Mouse (Mus musculus) kidney, embryonic 15.5 days (tissue): ENCODE measurements around the gene Rgs6. TPM values are rescaled to one million over a fixed set of nuclear protein-coding genes. Genes with fewer than 3 reads are reported as not detected.

Experiments used
- ATAC-seq: fragments of 200-750 bp; cut with Nextera tagmentation; replicated peaks from 2 replicates; pipeline ENCODE4 v1.8.0; 2017; ENCODE audit warnings: moderate TSS enrichment; ENCODE audit not compliant: low FRiP score
- H3K27ac ChIP-seq: fragments of 300-500 bp; sonication (generic); 2 replicates; pipeline ENCODE4 v1.5.1; 2015; ENCODE audit warnings: mild to moderate bottlenecking, inconsistent platforms
- H3K27me3 ChIP-seq: fragments of 300-500 bp; sonication (generic); 2 replicates; pipeline ENCODE4 v1.6.1; 2015; ENCODE audit warnings: inconsistent platforms
- H3K36me3 ChIP-seq: fragments of 300-500 bp; sonication (generic); 2 replicates; pipeline ENCODE4 v1.6.1; 2015; ENCODE audit warnings: inconsistent platforms
- H3K4me1 ChIP-seq: fragments of 300-500 bp; sonication (generic); 2 replicates; pipeline ENCODE4 v1.6.1; 2015; ENCODE audit warnings: inconsistent platforms
- H3K4me2 ChIP-seq: fragments of 300-500 bp; sonication (generic); 2 replicates; pipeline ENCODE4 v1.6.1; 2015; ENCODE audit warnings: moderate library complexity, mild to moderate bottlenecking, inconsistent platforms
- H3K4me3 ChIP-seq: fragments of 300-500 bp; sonication (generic); replicated peaks from 2 replicates; pipeline ENCODE4 v1.5.1; 2015; ENCODE audit warnings: mild to moderate bottlenecking, inconsistent platforms
- H3K9ac ChIP-seq: fragments of 300-500 bp; sonication (generic); 2 replicates; pipeline ENCODE4 v1.6.1; 2015; ENCODE audit warnings: mild to moderate bottlenecking, inconsistent platforms
- H3K9me3 ChIP-seq: fragments of 300-500 bp; sonication (generic); replicated peaks from 2 replicates; pipeline ENCODE4 v1.6.1; 2016; ENCODE audit warnings: inconsistent platforms
- WGBS: fragments of 180-500 bp; shearing (Covaris S2); methylation state at CpG from one replicate; pipeline ENCODE4 v1.1.7; 2015; ENCODE audit warnings: mixed read lengths; 5-methylcytosine and 5-hydroxymethylcytosine counted together
- polyA plus RNA-seq: library from polyadenylated mRNA; unstranded; fragments of >200 nt; fragmentation: Nextera tagmentation; extraction: Ambion mirVana; gene quantifications from 2 replicates; pipeline ENCODE4 v1.2.1, GENCODE M21; 2015

Rgs6 gene
- polyA plus RNA-seq, 1 experiment from 2014 or later: 1.8 TPM

- Histone ChIP-seq H3K27me3 (no peaks in the 10 kb centered on the region), H3K27ac (no peak overlapping the region), H3K9ac (no peak overlapping the region), H3K36me3 (no peaks in the 10 kb centered on the region), H3K9me3 (no peaks in the 10 kb centered on the region), H3K4me1 (peaks cover 12% of the 10 kb centered on the region; the same call in 1 of the 2 replicates), H3K4me2 (no peak overlapping the region), H3K4me3 (no peak overlapping the region)
- no peak for ATAC-seq
- 53% methylated on average over 3 of the region's 3 CpGs for WGBS
Measured at GRCm38 (mm10) chr12:83110711-83111110, 522.6 kb downstream of the Rgs6 start.

DNA sequence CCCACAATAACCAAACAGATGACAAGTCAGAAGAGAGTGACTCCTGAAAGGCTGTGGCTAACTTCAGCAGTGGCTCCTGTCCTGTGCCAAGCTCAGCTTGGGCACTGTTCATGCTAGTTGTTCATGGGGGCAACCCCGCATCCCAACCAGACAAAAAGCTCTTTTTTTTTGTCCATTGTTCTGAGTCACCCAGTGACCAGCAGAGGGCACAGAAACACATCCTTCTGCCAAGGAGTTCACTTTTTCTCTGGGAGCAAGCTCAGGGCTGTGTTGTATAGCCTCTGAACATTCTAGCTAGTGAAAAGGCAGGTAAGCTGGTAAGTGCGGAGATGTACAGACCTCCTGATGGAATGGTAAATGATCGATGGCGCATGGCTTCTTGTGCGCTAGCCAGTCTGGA is 524.2 kb downstream of the Rgs6 start:
- no peak for ATAC-seq
- H3K9ac ChIP-seq: no peak overlapping the region
- H3K27me3 ChIP-seq: no peaks in the 10 kb centered on the region
- 84% methylated on average over 5 of the region's 5 CpGs for WGBS
- no peak overlapping the region for H3K4me3 ChIP-seq
- H3K9me3 ChIP-seq: no peaks in the 10 kb centered on the region
- H3K36me3 ChIP-seq: no peaks in the 10 kb centered on the region
- no peak overlapping the region for H3K27ac ChIP-seq
- H3K4me1 ChIP-seq: peaks cover 9% of the 10 kb centered on the region; the same call in 1 of the 2 replicates
- H3K4me2 ChIP-seq: no peak overlapping the region

GRCm38 (mm10) chr12:83112901-83113628 is 525.0 kb downstream of the Rgs6 start:
- Histone ChIP-seq H3K4me1 (peaks cover 9% of the 10 kb centered on the region; the same call in 1 of the 2 replicates), H3K4me3 (no peak overlapping the region), H3K4me2 (no peak overlapping the region), H3K9ac (no peak overlapping the region), H3K9me3 (no peaks in the 10 kb centered on the region), H3K36me3 (no peaks in the 10 kb centered on the region), H3K27ac (no peak overlapping the region), H3K27me3 (no peaks in the 10 kb centered on the region)
- ATAC-seq: peak; percentile 21; the same call in 1 of the 2 replicates
- 70% methylated on average over 6 of the region's 6 CpGs for WGBS

- Histone ChIP-seq H3K4me2 (no peak overlapping the region), H3K36me3 (no peaks in the 10 kb centered on the region), H3K9me3 (no peaks in the 10 kb centered on the region), H3K9ac (no peak overlapping the region), H3K27ac (no peak overlapping the region), H3K4me1 (peaks cover 9% of the 10 kb centered on the region; the same call in 1 of the 2 replicates), H3K27me3 (no peaks in the 10 kb centered on the region), H3K4me3 (no peak overlapping the region)
- 42% methylated on average over 3 of the region's 3 CpGs for WGBS
- ATAC-seq: no peak
Measured at GRCm38 (mm10) chr12:83113971-83114370, 525.9 kb downstream of the Rgs6 start.

GRCm38 (mm10) chr12:83114396-83115053 is 526.4 kb downstream of the Rgs6 start:
- Histone ChIP-seq H3K27me3 (no peaks in the 10 kb centered on the region), H3K4me1 (peaks cover 9% of the 10 kb centered on the region; the same call in 1 of the 2 replicates), H3K4me3 (no peak overlapping the region), H3K9me3 (no peaks in the 10 kb centered on the region), H3K9ac (no peak overlapping the region), H3K36me3 (no peaks in the 10 kb centered on the region), H3K4me2 (no peak overlapping the region), H3K27ac (no peak overlapping the region)
- 42% methylated on average over 5 of the region's 5 CpGs for WGBS
- no peak for ATAC-seq

- Histone ChIP-seq H3K9me3 (no peaks in the 10 kb centered on the region), H3K27me3 (no peaks in the 10 kb centered on the region), H3K4me3 (no peak overlapping the region), H3K9ac (no peak overlapping the region), H3K4me1 (peaks cover 26% of the 10 kb centered on the region), H3K27ac (no peak overlapping the region), H3K36me3 (no peaks in the 10 kb centered on the region), H3K4me2 (no peak overlapping the region)
- WGBS: 74% methylated on average over 3 of the region's 3 CpGs
- no peak for ATAC-seq
Measured at GRCm38 (mm10) chr12:83124111-83124510, 536.0 kb downstream of the Rgs6 start.

DNA sequence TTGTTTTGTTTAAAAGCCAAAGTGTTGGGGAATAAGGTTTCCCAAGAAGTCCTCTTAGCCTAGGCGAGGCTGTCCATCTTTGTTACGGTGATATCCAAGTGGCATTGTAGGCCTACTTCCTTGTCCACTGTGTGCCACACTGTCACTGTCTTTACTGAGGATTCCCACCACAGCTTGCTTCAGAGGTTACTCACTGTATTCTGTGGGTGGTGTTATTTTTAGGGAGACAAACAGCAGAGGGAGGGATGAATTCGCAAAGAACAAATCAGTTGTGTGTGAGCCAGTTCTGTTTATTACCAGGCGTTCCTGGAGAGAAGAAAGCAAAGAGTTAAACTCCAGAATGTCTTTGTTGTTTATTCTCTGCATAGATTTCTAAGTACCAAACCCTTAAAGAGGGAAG is 537.2 kb downstream of the Rgs6 start:
- WGBS: 77% methylated on average over 4 of the region's 4 CpGs
- no peak overlapping the region for H3K4me2 ChIP-seq
- ATAC-seq: no peak
- no peaks in the 10 kb centered on the region for H3K36me3 ChIP-seq
- no peaks in the 10 kb centered on the region for H3K9me3 ChIP-seq
- H3K27ac ChIP-seq: no peak overlapping the region
- H3K4me3 ChIP-seq: no peak overlapping the region
- no peak overlapping the region for H3K9ac ChIP-seq
- peaks cover 26% of the 10 kb centered on the region for H3K4me1 ChIP-seq
- no peaks in the 10 kb centered on the region for H3K27me3 ChIP-seq

DNA sequence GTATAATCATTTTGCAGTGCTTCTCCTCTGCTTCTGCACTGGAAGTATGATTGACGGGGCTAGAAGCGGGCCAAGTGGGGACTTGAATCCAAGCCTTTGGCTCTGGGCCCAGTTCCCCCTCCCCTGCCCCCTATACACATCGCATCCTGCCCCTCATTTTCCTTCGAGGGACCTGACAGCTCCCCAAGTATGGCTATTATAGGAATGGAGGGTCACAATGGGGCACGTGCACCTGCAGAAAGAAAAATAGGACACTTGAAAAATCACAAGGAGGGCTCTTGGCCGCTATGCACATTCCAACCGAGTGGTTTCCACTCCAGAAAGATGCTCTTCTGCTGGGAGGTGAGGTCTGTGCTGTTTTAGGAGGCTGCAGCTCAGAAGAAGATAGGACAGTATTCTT is 538.8 kb downstream of the Rgs6 start:
- H3K27me3 ChIP-seq: no peaks in the 10 kb centered on the region
- peaks cover 26% of the 10 kb centered on the region for H3K4me1 ChIP-seq
- H3K9ac ChIP-seq: no peak overlapping the region
- whole genome bisulfite sequencing: 78% methylated on average over 7 of the region's 7 CpGs
- H3K4me2 ChIP-seq: no peak overlapping the region
- H3K9me3 ChIP-seq: no peaks in the 10 kb centered on the region
- no peaks in the 10 kb centered on the region for H3K36me3 ChIP-seq
- H3K4me3 ChIP-seq: no peak overlapping the region
- no peak for ATAC-seq
- no peak overlapping the region for H3K27ac ChIP-seq

GRCm38 (mm10) chr12:83127955-83128354 is 539.9 kb downstream of the Rgs6 start:
- H3K27ac ChIP-seq: no peak overlapping the region
- no peaks in the 10 kb centered on the region for H3K27me3 ChIP-seq
- no peaks in the 10 kb centered on the region for H3K36me3 ChIP-seq
- H3K4me1 ChIP-seq: peaks cover 26% of the 10 kb centered on the region
- no peaks in the 10 kb centered on the region for H3K9me3 ChIP-seq
- no peak overlapping the region for H3K4me3 ChIP-seq
- WGBS: 21% methylated on average over 6 of the region's 6 CpGs
- H3K4me2 ChIP-seq: no peak overlapping the region
- H3K9ac ChIP-seq: no peak overlapping the region
- ATAC-seq: no peak

- H3K27me3 ChIP-seq: no peaks in the 10 kb centered on the region
- H3K27ac ChIP-seq: no peak overlapping the region
- WGBS: 72% methylated on average over 3 of the region's 3 CpGs
- peaks cover 28% of the 10 kb centered on the region for H3K4me1 ChIP-seq
- no peak overlapping the region for H3K4me2 ChIP-seq
- ATAC-seq: no peak
- H3K36me3 ChIP-seq: no peaks in the 10 kb centered on the region
- H3K4me3 ChIP-seq: no peak overlapping the region
- no peak overlapping the region for H3K9ac ChIP-seq
- no peaks in the 10 kb centered on the region for H3K9me3 ChIP-seq
Measured at GRCm38 (mm10) chr12:83128606-83129005, 540.5 kb downstream of the Rgs6 start.

DNA sequence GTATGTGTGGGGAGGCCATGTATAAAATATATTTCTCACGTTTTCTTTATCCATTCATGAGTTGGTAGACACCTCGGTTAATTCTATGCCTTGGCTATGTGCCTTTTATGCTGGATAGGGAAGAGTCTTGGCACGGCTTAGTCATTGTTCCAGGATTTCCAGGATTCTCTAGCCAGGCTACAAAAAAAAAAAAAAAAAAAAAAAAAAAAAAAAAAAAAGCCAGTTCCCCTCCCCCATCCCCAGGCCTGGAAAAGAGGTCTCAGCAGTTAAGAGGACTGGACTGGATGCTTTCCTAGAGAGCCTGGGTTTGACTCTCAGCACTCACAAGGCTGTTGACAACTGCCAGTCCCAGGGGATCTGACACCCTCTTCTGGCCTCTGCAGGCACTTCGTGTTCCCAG is 543.3 kb downstream of the Rgs6 start:
- Histone ChIP-seq H3K4me2 (no peak overlapping the region), H3K9me3 (no peaks in the 10 kb centered on the region), H3K27ac (no peak overlapping the region), H3K4me1 (peaks cover 28% of the 10 kb centered on the region; the same call in 1 of the 2 replicates), H3K4me3 (no peak overlapping the region), H3K36me3 (no peaks in the 10 kb centered on the region), H3K27me3 (no peaks in the 10 kb centered on the region), H3K9ac (no peak overlapping the region)
- no peak for ATAC-seq
- WGBS: 69% methylated on average over 4 of the region's 4 CpGs

GRCm38 (mm10) chr12:83133827-83134226 is 545.7 kb downstream of the Rgs6 start:
- no peak overlapping the region for H3K27ac ChIP-seq
- 65% methylated on average over 6 of the region's 6 CpGs for WGBS
- H3K27me3 ChIP-seq: no peaks in the 10 kb centered on the region

More at GRCm38 (mm10) chr12:83133827-83134226, 545.7 kb downstream of the Rgs6 start:
- H3K4me1 ChIP-seq: peaks cover 10% of the 10 kb centered on the region; the same call in 1 of the 2 replicates
- H3K9me3 ChIP-seq: no peaks in the 10 kb centered on the region
- H3K36me3 ChIP-seq: no peaks in the 10 kb centered on the region
- no peak overlapping the region for H3K4me2 ChIP-seq
- no peak overlapping the region for H3K4me3 ChIP-seq
- H3K9ac ChIP-seq: no peak overlapping the region
- ATAC-seq: no peak
